Mouse (Mus musculus): ENCODE measurements around the gene Tbc1d15.
"Not testable (repeated sequence)": the region's sequence is repeated elsewhere in the genome, so short reads cannot be mapped to it uniquely, and the experiment has no call there.

The Tbc1d15 gene

DNA sequence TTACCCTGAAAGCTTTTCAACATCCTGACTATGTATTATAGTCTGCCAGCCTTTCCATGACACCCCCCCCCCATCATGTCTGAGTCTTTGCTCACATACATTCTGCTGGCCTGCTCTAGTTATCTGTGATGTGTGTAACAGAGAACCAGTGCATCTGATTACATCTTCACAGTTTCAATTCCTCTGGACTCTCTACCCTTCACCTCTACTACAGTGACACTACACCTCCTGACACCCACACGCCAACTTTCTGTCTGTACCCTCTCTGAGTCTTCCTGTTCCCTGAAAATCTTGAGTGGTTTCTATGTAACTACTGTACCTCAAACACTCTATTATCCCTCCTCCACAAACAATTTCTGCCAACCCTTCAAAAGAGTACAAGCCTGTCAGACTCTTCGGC is 5.8 kb downstream of the Tbc1d15 start:
- DNase-seq (ENCODE audit: low spot score in 2 of 2): no peak

DNA sequence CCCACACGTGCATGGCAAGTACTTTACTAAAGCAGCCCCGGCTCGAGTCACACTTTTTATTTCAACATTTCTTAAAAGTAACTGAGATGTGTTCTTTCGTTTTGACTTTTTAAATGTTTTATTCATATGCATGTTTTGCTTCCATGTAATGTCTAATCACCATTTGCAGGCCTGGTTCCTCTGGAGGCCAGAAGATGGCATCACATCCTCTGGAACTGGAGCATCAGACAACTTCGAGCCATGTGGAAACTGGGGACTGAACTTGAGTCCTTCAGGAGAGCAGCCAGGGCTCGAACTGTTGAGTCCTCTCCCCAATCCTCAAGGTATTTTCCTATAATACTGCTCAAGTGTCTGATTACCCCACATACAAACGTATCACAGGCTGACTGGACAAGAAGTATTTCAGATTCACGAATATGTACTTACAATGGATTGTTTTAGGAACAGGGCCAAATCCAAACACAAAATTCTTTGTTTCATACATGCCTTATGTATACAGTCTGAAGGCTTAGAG is 10.1 kb downstream of the Tbc1d15 start:
- no peak for DNase-seq (ENCODE audit: low spot score in 2 of 2)

GRCm38 (mm10) chr10:115237931-115238330 is 13.3 kb downstream of the Tbc1d15 start:
- peak in 1 of 2 experiments; percentile 1 for DNase-seq (ENCODE audit: low spot score in 2 of 2)

- no peak for DNase-seq (ENCODE audit: low spot score in 2 of 2)
These were observed 14.5 kb downstream of the Tbc1d15 start for GRCm38 (mm10) chr10:115236733-115237132.

DNA sequence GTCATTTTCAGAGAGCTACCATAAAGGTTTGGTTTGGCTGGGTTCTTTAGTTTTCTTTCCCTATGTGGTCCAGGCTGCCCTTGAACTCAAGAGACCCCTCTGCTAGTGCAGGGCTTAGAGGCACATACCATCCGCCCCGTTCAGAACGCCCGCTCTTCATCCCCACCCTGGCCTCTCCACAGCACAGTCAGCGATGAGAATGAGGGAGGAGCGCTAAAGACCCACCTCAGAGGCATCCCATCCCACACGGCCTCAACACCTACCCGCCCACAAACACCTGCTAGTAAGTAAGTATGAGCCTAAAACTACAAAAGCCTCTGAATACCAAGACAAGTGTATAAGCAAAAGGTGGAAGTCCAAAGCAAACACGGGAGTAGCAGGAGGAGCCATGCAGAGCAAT is 15.8 kb downstream of the Tbc1d15 start:
- no peak for DNase-seq (ENCODE audit: low spot score in 2 of 2)

GRCm38 (mm10) chr10:115233798-115234197 is 17.5 kb downstream of the Tbc1d15 start:
- no peak for DNase-seq (ENCODE audit: low spot score in 2 of 2)

- no peak for DNase-seq (ENCODE audit: low spot score in 2 of 2)
These were observed 18.8 kb downstream of the Tbc1d15 start for GRCm38 (mm10) chr10:115232513-115232912.

GRCm38 (mm10) chr10:115229023-115229422 is 22.2 kb downstream of the Tbc1d15 start:
- DNase-seq (ENCODE audit: low spot score in 2 of 2): no peak

- no peak for DNase-seq (ENCODE audit: low spot score in 2 of 2)
These were observed 24.7 kb downstream of the Tbc1d15 start for GRCm38 (mm10) chr10:115226586-115226985.

DNA sequence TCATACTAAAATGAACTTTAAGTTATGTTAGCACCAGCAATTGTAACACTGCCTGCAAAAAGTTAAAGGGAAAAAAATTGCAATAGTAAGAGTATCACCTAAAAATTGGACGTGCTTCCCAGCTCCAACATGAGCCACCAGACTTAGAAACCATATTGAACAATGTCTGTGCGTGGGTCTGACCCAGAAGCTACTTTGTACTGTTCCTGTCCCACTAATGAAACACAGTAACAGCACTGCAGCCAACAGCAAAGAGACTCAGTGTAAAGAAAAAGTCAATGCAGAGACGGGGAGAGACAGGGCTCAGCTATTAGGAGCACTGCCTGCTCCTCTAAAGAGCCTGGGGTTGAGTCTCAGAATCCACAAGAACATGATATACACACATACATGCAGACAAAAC is 27.4 kb downstream of the Tbc1d15 start:
- DNase-seq (ENCODE audit: low spot score in 2 of 2): no peak

GRCm38 (mm10) chr10:115212916-115213580 is 38.2 kb downstream of the Tbc1d15 start:
- no peak for DNase-seq (ENCODE audit: low spot score in 2 of 2)

DNA sequence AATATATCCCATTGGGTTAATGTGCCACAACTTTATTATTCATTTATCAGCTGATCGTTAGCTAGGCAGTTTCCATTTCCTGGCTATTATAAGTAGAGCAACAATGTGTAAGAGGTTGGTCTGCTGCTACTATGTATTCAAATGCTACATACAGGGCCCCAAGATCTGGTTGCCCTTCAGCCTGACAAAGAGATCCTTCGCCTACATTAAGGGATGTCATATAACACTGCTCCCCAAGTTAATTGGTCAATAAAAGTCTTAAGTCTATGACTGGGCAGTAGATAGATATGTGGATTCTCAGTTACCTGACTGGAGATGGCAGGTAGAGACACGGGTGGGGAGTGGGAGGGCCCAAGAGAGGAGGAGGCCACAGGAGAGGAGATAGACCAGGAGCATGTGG is 45.4 kb downstream of the Tbc1d15 start:
- no peak for DNase-seq (ENCODE audit: low spot score in 2 of 2)

DNA sequence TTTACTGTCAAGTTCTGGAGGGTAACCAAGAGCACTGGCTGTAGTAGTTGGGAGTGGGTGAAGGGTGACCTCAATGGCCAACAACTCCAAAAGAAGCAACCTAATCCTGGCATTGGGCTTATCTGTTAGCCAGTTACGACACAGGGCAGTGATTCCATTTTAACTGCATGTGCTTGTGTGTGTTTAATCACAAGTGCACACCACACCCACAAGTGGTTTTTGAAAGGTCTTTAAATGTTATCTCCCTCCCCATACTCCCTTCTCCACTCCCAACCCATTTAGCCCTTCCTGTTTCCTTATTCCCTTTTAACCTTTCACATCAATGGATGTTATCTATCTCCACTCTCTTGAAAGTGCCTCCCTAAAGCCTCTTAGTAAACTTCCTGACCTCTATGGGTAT is 46.0 kb downstream of the Tbc1d15 start:
- DNase-seq (ENCODE audit: low spot score in 2 of 2): no peak

- no peak for DNase-seq (ENCODE audit: low spot score in 2 of 2)
These were observed 60.1 kb downstream of the Tbc1d15 start for GRCm38 (mm10) chr10:115191214-115191613.

DNA sequence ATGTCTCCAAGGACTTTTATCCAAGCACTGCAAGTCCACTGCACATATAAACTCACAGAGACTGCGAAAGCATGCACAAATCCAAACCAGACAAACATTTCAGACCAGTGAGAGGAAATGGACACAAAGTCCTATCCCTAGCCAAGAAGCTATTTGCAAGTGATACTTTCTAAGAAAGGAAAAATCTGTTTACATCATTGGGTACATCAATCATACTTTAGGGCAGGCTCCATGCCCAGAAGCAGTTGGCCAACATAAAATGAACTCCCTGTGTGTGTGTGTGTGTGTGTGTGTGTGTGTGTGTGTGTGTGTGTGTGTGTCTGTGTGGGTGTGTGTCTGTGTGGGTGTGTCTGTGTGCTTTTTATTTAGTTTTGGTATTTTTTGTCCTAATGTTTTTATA is 63.9 kb downstream of the Tbc1d15 start:
- DNase-seq (ENCODE audit: low spot score in 2 of 2): no peak

DNA sequence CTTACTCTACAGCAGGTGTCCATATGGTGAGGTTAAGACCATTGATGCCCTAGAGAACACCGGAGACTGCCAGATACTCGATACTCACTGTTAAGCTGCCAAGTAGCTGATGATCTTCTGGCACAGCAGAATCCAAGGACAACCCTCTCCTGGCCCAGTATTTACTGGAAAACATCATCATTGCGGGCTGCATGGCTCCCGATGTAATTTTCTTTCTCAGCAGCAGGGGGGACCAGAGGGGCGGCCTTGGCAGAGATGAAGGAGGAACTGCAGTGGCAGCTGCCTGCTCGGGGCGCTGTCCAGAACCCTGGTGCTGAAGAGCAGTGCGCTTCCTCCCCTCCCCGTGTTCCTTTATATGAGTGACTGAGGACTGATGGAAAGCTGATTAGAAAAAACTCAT is 66.6 kb downstream of the Tbc1d15 start, which contains the start of gene Tph2:
Tph2 (minus strand) TSS at position 326 of the 400 bp plus-strand sequence.
- DNase-seq (ENCODE audit: low spot score in 2 of 2): peak; percentile 73 to 74

GRCm38 (mm10) chr10:115181034-115181433 is 70.2 kb downstream of the Tbc1d15 start:
- DNase-seq (ENCODE audit: low spot score in 2 of 2): no peak

GRCm38 (mm10) chr10:115178019-115178418 is 73.2 kb downstream of the Tbc1d15 start:
- DNase-seq (ENCODE audit: low spot score in 2 of 2): not testable (repeated sequence)

DNA sequence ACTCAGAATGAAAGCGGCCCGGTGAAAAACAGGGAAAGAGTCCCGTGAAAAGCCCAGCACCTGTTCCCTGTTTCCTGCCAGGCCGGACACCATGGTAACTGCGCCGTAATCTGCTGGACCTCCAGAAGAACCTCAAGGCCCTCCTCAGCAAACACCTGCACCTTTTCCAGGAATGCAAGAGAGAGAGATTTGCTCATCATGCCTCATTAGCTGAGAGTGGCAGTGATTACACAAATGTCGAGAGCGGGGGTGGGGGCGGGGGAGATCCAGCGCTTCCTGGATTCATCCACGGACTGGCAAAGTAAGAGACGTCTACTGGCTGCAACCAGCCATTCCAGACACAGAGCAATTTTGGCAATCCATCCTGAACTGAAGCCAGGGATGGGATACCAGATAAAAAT is 75.7 kb downstream of the Tbc1d15 start:
- DNase-seq (ENCODE audit: low spot score in 2 of 2): peak; percentile 43 to 45

DNA sequence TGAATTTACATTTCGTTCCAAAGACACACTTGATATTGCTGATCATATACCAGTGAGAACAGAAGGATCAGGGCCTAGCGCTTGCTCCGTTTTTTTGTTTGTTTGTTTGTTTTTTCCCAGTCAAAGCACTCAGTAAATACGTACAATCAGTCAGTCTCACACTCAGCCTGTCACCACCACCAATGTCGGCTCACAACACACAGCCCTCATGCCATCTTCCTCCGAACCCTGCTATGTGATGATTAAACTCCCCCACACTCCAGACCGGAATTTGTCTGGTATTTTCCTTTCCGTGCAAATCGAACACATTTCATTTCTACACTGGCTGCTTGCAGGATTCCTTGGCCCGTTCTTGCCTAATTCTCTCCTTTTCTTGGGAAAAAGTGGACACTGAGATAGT is 77.9 kb downstream of the Tbc1d15 start:
- DNase-seq (ENCODE audit: low spot score in 2 of 2): no peak

- DNase-seq (ENCODE audit: low spot score in 2 of 2): peak; percentile 74 to 77
These were observed 79.9 kb downstream of the Tbc1d15 start for GRCm38 (mm10) chr10:115171351-115171818.

DNA sequence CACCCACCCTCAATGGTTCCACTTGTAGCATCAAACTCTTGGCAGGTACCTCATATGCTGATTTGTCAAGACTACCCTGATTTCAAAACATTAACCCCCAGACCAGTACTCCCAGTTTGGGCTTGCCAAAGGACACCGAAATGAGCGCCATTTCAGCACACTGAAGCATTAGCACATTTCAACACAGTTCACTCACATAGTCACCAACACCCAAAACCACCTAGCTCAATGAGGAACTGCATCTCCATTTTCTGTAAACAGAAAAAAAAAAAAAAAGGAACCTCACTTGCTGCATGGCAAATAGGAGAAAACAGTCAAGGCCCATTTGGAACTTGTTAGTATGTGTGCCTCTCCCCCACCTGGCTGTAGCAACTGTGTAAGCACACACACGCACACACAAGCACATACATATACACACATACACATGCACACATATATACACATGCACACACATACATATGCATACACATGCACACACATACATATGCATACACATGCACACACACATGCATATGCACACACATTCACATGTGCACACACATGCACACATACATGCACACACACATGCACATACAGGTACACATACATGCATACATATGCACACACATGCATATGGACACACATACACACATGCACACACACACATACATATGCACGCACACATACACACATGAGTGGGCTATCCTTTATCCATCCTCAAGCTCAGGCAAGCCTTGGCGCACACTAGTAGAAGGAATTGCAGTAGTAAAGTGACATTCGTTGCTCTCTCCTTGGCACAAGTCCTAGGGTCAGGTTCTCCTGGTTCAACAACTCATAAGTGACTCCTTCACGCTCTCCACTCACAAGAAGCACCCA is 80.5 kb downstream of the Tbc1d15 start:
- DNase-seq (ENCODE audit: low spot score in 2 of 2): no peak

- no peak for DNase-seq (ENCODE audit: low spot score in 2 of 2)
These were observed 81.9 kb downstream of the Tbc1d15 start for GRCm38 (mm10) chr10:115169410-115169809.

Data from right cerebral cortex, postnatal 10 days (tissue).